8 mouse cellular contexts compared by ENCODE assay signal in genomic region chr8:13677413-13677883, GRCm38 (mm10). TPM values are rescaled to one million over a fixed set of nuclear protein-coding genes. Genes with fewer than 3 reads are reported as not detected.
DNase-seq lines count a peak whose midpoint lies in the region; ATAC-seq lines count a peak whose summit lies in the region.

Rasa3 (minus strand) TSS chr8:13677603.

- no peaks in the 10 kb centered on the region for H3K27me3 ChIP-seq in hindbrain, embryonic 14.5 days (ENCODE audit: control insufficient read depth, insufficient read depth, low read length)

- H3K36me3 ChIP-seq in hindbrain, embryonic 14.5 days (replicated peaks; ENCODE audit: control insufficient read depth, insufficient read depth) = no peaks in the 10 kb centered on the region

- under 1% methylated on average over 42 of the region's 42 CpGs for whole genome bisulfite sequencing in hindbrain, embryonic 14.5 days

- H3K4me2 ChIP-seq in hindbrain, embryonic 14.5 days (replicated peaks) = peak within 1 kb of the TSS; percentile 78

- peak within 1 kb of the TSS; percentile 83 for H3K4me3 ChIP-seq in hindbrain, embryonic 14.5 days (replicated peaks; ENCODE audit: low read length)

- peak within 1 kb of the TSS; percentile 94 for H3K27ac ChIP-seq in hindbrain, embryonic 14.5 days

- peak within 1 kb of the TSS; percentile 81 for H3K9ac ChIP-seq in hindbrain, embryonic 14.5 days

- peak; percentile 98 for DNase-seq in R1 (ENCODE audit: low read depth, low spot score)
- peak; percentile 96 to 98 for DNase-seq in cerebellum, postnatal 25 days
- peak; percentile 84 to 88 for DNase-seq in frontal cortex, postnatal 25 days (ENCODE audit: low spot score in 2 of 2)
- peak; percentile 94 for DNase-seq in hindbrain, embryonic 14.5 days (ENCODE audit: low spot score)
- peak; percentile 93 to 95 for DNase-seq in layer of hippocampus, postnatal 36 days
- DNase-seq in lung, postnatal 36 days = peak; percentile 98
- peak; percentile 99 for DNase-seq in retina, postnatal 1 day
- DNase-seq in urinary bladder, adult 18-20 months (ENCODE audit: low spot score in 2 of 2) = peak; percentile 85 to 93

- ATAC-seq in hindbrain, embryonic 14.5 days (ENCODE audit: low FRiP score) = peak; percentile 98

- H3K9me3 ChIP-seq in hindbrain, embryonic 14.5 days (ENCODE audit: control insufficient read depth, low read length) = no peaks in the 10 kb centered on the region

- H3K4me1 ChIP-seq in hindbrain, embryonic 14.5 days (replicated peaks; ENCODE audit: control insufficient read depth, insufficient read depth, low read length) = peaks cover 38% of the 10 kb centered on the region

RNA-seq across cellular contexts. Expression of gene Rasa3, which starts in this region (rescaled TPM):
- 32.6 and 37.3 TPM in 2 replicates for polyA plus RNA-seq in hindbrain, embryonic 14.5 days (2014; fragmentation: Nextera tagmentation; extraction: Ambion mirVana)
- total RNA-seq in layer of hippocampus, postnatal 36 days (2021) = 10 to 100 TPM; 62.4 to 69.7 TPM

Comparison
In these comparisons a context has a peak if more than half of its experiments do, and no peak if none do; other contexts are left out.
1. Peak in every context shown above with its lines: DNase-seq, ATAC-seq, H3K4me3 ChIP-seq and H3K27ac ChIP-seq.